Mouse (Mus musculus): ENCODE measurements at regions not wholly inside any gene's neighbourhood (a gene's known extent, or its start where the extent isn't known, plus 50 kb on each side); places are given as distances from the start of the nearest gene placed in this dataset.

- H3K27me3 ChIP-seq (ENCODE audit: control insufficient read depth, insufficient read depth, low read length), result no peaks in the 10 kb centered on the region
- no peaks in the 10 kb centered on the region for H3K36me3 ChIP-seq (ENCODE audit: control insufficient read depth, insufficient read depth, low read length)
- H3K27ac ChIP-seq (replicated peaks; ENCODE audit: insufficient read depth, low read depth, low read length), result no peak overlapping the region
- H3K9ac ChIP-seq (ENCODE audit: low read depth, low read length), result no peak overlapping the region
- no peak for DNase-seq (ENCODE audit: extremely low read depth, low read depth, low spot score)
- H3K4me1 ChIP-seq (ENCODE audit: control insufficient read depth, insufficient read depth, low read length), result no peaks in the 10 kb centered on the region
- TF ChIP-seq CTCF (IDR thresholded peaks at IDR 0.05; ENCODE audit: low read depth, low read length) (no peak), POLR2A (IDR thresholded peaks at IDR 0.05; ENCODE audit: extremely low read depth, insufficient read depth, low read length) (no peak)
- 90% methylated on average over 1 of the region's 1 CpGs for WGBS
- H3K79me2 ChIP-seq (ENCODE audit: control insufficient read depth, insufficient read depth, low read length), result no peaks in the 10 kb centered on the region
- H3K4me3 ChIP-seq (ENCODE audit: insufficient read depth, low read depth, low read length), result no peak overlapping the region
These were observed 428.7 kb upstream of the Ddx18 start for GRCm38 (mm10) chr1:121996461-121996860.

DNA sequence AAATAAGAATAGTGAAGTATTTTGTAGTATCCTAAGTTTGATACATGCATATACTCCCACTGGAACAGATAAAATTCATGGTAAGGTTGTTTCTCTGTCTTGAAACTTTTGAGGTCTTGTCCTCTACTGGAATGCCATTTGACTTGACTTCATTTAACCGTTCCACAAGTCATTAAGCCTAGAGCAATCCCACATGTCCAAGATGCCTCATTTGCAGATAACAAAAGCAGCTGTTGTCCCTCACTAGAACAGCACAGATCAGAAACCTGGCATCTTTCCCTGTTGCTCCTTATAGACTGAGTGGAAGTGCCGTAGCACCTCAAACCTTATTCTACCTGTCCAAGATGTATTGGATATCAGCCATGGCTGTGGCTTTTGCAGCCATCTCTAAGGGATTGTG is 422.9 kb upstream of the Ddx18 start:
- H3K79me2 ChIP-seq (ENCODE audit: control insufficient read depth, insufficient read depth, low read length), result no peaks in the 10 kb centered on the region
- no peaks in the 10 kb centered on the region for H3K36me3 ChIP-seq (ENCODE audit: control insufficient read depth, insufficient read depth, low read length)
- H3K4me1 ChIP-seq (ENCODE audit: control insufficient read depth, insufficient read depth, low read length), result no peaks in the 10 kb centered on the region
- no peaks in the 10 kb centered on the region for H3K27me3 ChIP-seq (ENCODE audit: control insufficient read depth, insufficient read depth, low read length)
- TF ChIP-seq CTCF (IDR thresholded peaks at IDR 0.05; ENCODE audit: low read depth, low read length) (no peak), POLR2A (IDR thresholded peaks at IDR 0.05; ENCODE audit: extremely low read depth, insufficient read depth, low read length) (no peak)
- H3K4me3 ChIP-seq (ENCODE audit: insufficient read depth, low read depth, low read length), result no peak overlapping the region
- H3K27ac ChIP-seq (replicated peaks; ENCODE audit: insufficient read depth, low read depth, low read length), result no peak overlapping the region
- no peak for DNase-seq (ENCODE audit: extremely low read depth, low read depth, low spot score)
- no peak overlapping the region for H3K9ac ChIP-seq (ENCODE audit: low read depth, low read length)
- WGBS, result 76% methylated on average over 2 of the region's 2 CpGs

DNA sequence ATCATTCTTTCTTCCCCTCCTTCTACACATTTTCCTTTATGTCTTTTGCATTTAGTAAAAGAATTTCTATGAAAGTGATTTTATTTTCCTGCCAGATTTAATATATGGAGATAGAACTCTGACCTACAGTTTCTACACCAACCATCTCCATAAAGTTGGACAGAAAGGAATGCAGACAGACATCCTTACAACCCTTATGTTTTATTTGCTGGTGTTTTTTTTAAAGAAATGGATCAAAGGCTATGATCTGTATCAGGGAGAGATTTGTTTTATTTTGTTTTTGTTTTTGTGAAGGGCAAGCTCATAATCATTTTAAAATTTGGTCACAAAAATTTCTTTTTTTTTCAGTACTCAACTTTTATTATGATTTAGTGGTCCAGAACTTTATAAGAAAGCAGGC is 391.2 kb upstream of the Ddx18 start:
- no peaks in the 10 kb centered on the region for H3K79me2 ChIP-seq (ENCODE audit: control insufficient read depth, insufficient read depth, low read length)
- DNase-seq (ENCODE audit: extremely low read depth, low read depth, low spot score), result no peak
- H3K9ac ChIP-seq (ENCODE audit: low read depth, low read length), result no peak overlapping the region
- TF ChIP-seq CTCF (IDR thresholded peaks at IDR 0.05; ENCODE audit: low read depth, low read length) (no peak), POLR2A (IDR thresholded peaks at IDR 0.05; ENCODE audit: extremely low read depth, insufficient read depth, low read length) (no peak)
- no peaks in the 10 kb centered on the region for H3K36me3 ChIP-seq (ENCODE audit: control insufficient read depth, insufficient read depth, low read length)
- no peaks in the 10 kb centered on the region for H3K4me1 ChIP-seq (ENCODE audit: control insufficient read depth, insufficient read depth, low read length)
- no peak overlapping the region for H3K27ac ChIP-seq (replicated peaks; ENCODE audit: insufficient read depth, low read depth, low read length)
- no peak overlapping the region for H3K4me3 ChIP-seq (ENCODE audit: insufficient read depth, low read depth, low read length)
- no peaks in the 10 kb centered on the region for H3K27me3 ChIP-seq (ENCODE audit: control insufficient read depth, insufficient read depth, low read length)

DNA sequence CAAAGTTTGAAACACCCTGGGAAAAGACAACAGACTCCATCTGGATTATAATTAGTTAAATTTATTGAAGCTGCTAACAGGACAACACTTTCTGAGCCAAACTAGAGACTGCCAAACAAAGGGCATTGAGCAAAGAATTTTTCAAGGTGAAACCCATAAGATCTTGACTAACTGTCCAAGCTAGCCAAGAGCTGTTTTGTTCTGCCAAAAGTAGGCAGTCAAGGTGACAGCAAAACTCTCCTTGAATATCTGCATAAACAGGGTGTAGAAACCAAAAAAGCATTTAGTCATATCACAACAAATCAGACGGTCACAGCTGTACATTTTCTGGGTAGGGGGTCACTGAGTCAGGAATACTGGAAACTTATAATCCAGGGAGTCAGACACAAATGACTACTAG is 368.1 kb upstream of the Ddx18 start:
- Histone ChIP-seq H3K79me2 (ENCODE audit: control insufficient read depth, insufficient read depth, low read length) (no peaks in the 10 kb centered on the region), H3K4me3 (ENCODE audit: insufficient read depth, low read depth, low read length) (no peak overlapping the region), H3K27me3 (ENCODE audit: control insufficient read depth, insufficient read depth, low read length) (no peaks in the 10 kb centered on the region), H3K36me3 (ENCODE audit: control insufficient read depth, insufficient read depth, low read length) (no peaks in the 10 kb centered on the region), H3K27ac (replicated peaks; ENCODE audit: insufficient read depth, low read depth, low read length) (no peak overlapping the region), H3K9ac (ENCODE audit: low read depth, low read length) (no peak overlapping the region), H3K4me1 (ENCODE audit: control insufficient read depth, insufficient read depth, low read length) (no peaks in the 10 kb centered on the region)
- no peak for DNase-seq (ENCODE audit: extremely low read depth, low read depth, low spot score)
- WGBS, result 71% methylated on average over 1 of the region's 1 CpGs
- TF ChIP-seq CTCF (IDR thresholded peaks at IDR 0.05; ENCODE audit: low read depth, low read length), result no peak
- no peak for TF ChIP-seq POLR2A (IDR thresholded peaks at IDR 0.05; ENCODE audit: extremely low read depth, insufficient read depth, low read length)

All from liver, adult 2 months (tissue).